Mouse (Mus musculus): ENCODE results near the gene Gm20696. TPM values are rescaled to one million over a fixed set of nuclear protein-coding genes. Genes with fewer than 3 reads are reported as not detected.

Gene Gm20696
- polyA plus RNA-seq, 1 experiment from 2014 or later: 0.03 TPM

GRCm38 (mm10) chr6:99677325-99677724, 10.7 kb upstream of the Gm20696 start:
- Histone ChIP-seq H3K79me2 (ENCODE audit: inconsistent target) (no peaks in the 10 kb centered on the region), H3K36me3 (ENCODE audit: inconsistent target) (no peaks in the 10 kb centered on the region), H3K4me3 (ENCODE audit: inconsistent target) (no peak overlapping the region), H3K27ac (no peak overlapping the region)
- 82% methylated on average over 8 of the region's 8 CpGs for WGBS (ENCODE audit: missing documents)

DNA sequence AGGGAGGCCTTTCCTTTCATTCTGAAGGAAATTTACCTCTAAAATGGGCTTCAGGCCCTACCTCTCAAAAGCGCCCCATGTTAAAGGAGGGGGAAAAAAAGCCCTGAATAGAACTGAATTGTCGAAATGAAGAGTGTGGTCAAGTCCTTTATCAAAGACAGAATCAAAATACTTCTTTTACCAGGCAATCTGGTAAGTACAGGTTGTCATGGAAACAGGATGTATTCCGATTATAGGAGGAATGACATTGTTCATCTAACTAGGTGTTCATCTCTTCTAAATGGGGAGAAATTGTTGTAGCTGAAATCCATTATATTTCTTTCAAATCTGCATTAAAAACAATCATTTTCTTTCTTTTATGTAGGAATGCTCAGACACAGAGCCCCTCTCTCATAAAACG, 7.9 kb upstream of the Gm20696 start:
- 91% methylated on average over 4 of the region's 4 CpGs for WGBS (ENCODE audit: missing documents)

DNA sequence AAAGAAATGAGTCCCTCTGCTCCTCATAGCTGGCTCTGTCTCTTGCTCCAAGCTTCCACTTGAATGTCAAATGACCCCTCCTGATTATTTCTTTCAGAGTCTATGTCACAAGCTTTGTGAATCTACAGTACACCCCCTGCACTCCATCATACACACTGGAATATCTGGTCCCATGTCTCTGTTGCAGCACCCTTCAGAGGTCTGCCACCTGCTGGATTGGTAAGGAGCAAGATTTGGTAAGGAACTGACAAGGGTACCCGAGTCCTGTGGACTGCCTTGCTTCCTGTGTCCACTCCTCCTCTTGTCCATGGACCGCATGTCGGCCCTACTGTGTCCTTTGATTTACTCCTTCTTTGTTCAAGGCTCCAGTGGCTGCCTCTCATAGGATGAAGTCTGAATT, 5.2 kb upstream of the Gm20696 start:
- Histone ChIP-seq H3K79me2 (ENCODE audit: inconsistent target) (no peaks in the 10 kb centered on the region), H3K27ac (no peak overlapping the region), H3K4me3 (ENCODE audit: inconsistent target) (no peak overlapping the region), H3K36me3 (ENCODE audit: inconsistent target) (no peaks in the 10 kb centered on the region)
- 61% methylated on average over 3 of the region's 3 CpGs for WGBS (ENCODE audit: missing documents)

More for the DNA sequence above, 7.9 kb upstream of the Gm20696 start:
- no peaks in the 10 kb centered on the region for H3K79me2 ChIP-seq (ENCODE audit: inconsistent target)
- no peak overlapping the region for H3K4me3 ChIP-seq (ENCODE audit: inconsistent target)
- H3K27ac ChIP-seq: no peak overlapping the region
- H3K36me3 ChIP-seq (ENCODE audit: inconsistent target): no peaks in the 10 kb centered on the region

DNA sequence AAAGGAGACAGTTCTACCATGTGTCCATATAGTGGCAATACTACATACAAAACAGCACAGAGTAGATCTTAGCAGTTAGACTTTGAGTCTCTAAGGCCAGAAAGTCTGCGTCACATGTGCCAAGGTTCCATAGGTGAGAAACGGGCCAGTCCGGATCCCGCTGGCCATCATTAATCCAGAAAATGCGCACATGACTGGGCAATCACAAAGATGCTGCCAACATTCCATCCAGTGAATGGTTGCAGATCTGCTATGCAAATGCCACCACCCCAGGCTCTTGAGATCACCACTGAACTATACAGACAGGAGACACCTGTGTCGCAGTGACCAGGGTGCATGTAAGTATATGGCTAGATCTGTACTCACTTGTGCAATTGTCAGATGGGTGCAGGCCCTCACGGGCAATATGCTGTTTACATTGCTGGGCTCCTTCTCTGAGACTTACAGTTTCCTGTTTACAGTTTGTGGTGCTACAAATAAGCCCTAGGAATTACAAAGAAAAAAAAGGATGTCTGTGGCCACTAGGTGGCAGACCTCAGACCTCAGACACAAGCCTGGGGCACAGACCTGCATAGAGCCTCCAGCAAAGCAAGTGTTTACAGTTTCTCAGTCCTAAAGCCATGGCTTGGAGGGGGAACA, 4.0 kb upstream of the Gm20696 start:
- no peak overlapping the region for H3K4me3 ChIP-seq (ENCODE audit: inconsistent target)
- H3K36me3 ChIP-seq (ENCODE audit: inconsistent target): no peaks in the 10 kb centered on the region
- no peaks in the 10 kb centered on the region for H3K79me2 ChIP-seq (ENCODE audit: inconsistent target)
- no peak overlapping the region for H3K27ac ChIP-seq
- WGBS (ENCODE audit: missing documents): 84% methylated on average over 7 of the region's 7 CpGs

- WGBS (ENCODE audit: missing documents): 84% methylated on average over 4 of the region's 5 CpGs
- peaks cover 7% of the 10 kb centered on the region for H3K79me2 ChIP-seq (ENCODE audit: inconsistent target)
These were observed 3.1 kb upstream of the Gm20696 start for GRCm38 (mm10) chr6:99669481-99670325.

DNA sequence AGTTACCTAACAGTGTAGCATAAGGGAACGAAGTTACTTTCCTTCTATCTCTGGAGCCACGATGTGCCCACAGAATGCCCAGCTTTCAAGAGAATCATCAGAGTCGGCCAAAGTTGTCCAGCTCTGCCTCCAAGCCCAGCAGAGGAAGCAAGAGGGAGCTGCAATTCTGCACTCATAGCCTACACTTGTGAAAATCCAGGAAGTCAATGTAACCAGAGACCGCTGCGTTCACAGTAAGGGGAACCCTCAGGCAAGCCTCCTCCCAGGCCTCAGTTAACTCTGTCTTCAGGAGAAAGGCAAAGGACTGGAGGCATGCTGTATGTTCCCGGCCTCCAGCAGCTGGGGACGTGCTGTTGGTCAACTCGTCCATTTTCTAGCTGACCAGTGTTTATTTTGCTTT, 693 bp upstream of the Gm20696 start:
- Histone ChIP-seq H3K4me3 (ENCODE audit: inconsistent target) (peak overlapping the region; percentile 57), H3K27ac (peak overlapping the region; percentile 59), H3K79me2 (ENCODE audit: inconsistent target) (peaks cover 31% of the 10 kb centered on the region), H3K36me3 (ENCODE audit: inconsistent target) (no peaks in the 10 kb centered on the region)
- WGBS (ENCODE audit: missing documents): 3% methylated on average over 8 of the region's 8 CpGs

More at GRCm38 (mm10) chr6:99669481-99670325, 3.1 kb upstream of the Gm20696 start:
- no peak overlapping the region for H3K27ac ChIP-seq
- no peak overlapping the region for H3K4me3 ChIP-seq (ENCODE audit: inconsistent target)
- no peaks in the 10 kb centered on the region for H3K36me3 ChIP-seq (ENCODE audit: inconsistent target)

DNA sequence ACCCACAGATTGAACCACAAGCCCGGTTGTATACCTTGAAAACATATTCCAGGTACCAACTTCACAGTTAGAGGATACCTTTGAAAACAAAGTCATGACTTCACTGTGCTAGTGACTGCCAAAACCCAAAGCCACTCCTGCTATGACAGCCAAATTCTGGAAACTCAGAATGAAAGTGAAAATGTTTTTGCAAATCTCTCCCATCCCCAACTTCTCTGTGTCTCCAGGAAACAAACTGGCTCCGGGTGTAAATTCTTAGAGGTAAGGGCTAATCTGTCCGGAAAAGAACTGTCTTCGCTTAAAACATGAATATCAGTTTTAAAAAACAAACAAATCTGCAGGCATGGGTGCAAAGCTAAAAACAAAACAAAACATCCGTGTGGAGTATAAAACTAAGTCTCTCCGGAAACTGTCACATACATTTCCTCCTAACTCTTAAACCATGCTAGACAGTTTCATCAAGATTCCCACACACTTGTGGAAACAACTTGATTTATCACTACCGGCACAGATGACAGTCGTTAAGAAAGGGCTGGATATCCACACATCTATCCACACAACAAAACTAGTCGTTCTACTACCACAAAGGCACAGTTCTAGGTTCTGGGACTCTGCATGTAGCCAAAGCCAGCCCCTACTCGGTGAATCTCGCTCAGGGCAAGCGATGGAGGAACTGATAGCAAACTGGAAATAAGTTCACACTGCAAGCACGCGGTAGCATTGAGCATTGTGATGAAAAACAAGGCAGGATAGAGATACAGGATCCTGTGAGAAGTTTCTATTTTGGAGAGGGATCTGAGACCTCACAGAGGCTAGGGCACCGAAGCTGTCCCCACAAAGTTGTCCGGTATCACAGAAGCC, 910 bp downstream of the Gm20696 start:
- H3K36me3 ChIP-seq (ENCODE audit: inconsistent target): no peaks in the 10 kb centered on the region
- peaks cover 47% of the 10 kb centered on the region for H3K79me2 ChIP-seq (ENCODE audit: inconsistent target)
- H3K4me3 ChIP-seq (ENCODE audit: inconsistent target): peak overlapping the region; percentile 73
- WGBS (ENCODE audit: missing documents): 7% methylated on average over 16 of the region's 16 CpGs
- peak overlapping the region; percentile 47 for H3K27ac ChIP-seq

GRCm38 (mm10) chr6:99663232-99663631, 3.4 kb downstream of the Gm20696 start:
- Histone ChIP-seq H3K27ac (no peak overlapping the region), H3K4me3 (ENCODE audit: inconsistent target) (no peak overlapping the region)
- 92% methylated on average over 8 of the region's 8 CpGs for WGBS (ENCODE audit: missing documents)

GRCm38 (mm10) chr6:99660443-99660842, 6.2 kb downstream of the Gm20696 start:
- Histone ChIP-seq H3K4me3 (ENCODE audit: inconsistent target) (no peak overlapping the region), H3K79me2 (ENCODE audit: inconsistent target) (peaks cover 88% of the 10 kb centered on the region), H3K27ac (no peak overlapping the region), H3K36me3 (ENCODE audit: inconsistent target) (no peaks in the 10 kb centered on the region)
- 33% methylated on average over 3 of the region's 3 CpGs for WGBS (ENCODE audit: missing documents)

More at GRCm38 (mm10) chr6:99663232-99663631, 3.4 kb downstream of the Gm20696 start:
- Histone ChIP-seq H3K79me2 (ENCODE audit: inconsistent target) (peaks cover 71% of the 10 kb centered on the region), H3K36me3 (ENCODE audit: inconsistent target) (no peaks in the 10 kb centered on the region)

DNA sequence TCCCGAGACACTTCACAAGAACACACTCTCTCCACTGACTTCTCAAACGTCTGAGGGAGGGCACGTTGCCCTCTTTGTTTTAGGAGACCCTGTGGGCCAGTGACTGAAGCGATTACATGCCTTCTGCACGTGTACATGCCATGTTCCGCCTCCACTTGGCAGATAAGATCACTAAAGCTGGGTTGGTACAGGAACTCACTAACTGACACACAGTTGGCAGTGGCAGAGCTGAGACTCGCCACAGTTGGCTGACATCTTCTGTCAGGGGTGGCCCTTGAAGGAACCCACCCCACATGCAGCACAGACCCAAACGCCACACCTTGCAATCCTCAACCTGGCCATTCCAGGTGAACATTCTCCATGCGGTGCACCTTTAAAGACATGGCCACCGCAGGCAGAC, 8.0 kb downstream of the Gm20696 start:
- 54% methylated on average over 10 of the region's 10 CpGs for WGBS (ENCODE audit: missing documents)
- Histone ChIP-seq H3K79me2 (ENCODE audit: inconsistent target) (peaks cover 86% of the 10 kb centered on the region), H3K27ac (no peak overlapping the region), H3K36me3 (ENCODE audit: inconsistent target) (no peaks in the 10 kb centered on the region), H3K4me3 (ENCODE audit: inconsistent target) (no peak overlapping the region)

DNA sequence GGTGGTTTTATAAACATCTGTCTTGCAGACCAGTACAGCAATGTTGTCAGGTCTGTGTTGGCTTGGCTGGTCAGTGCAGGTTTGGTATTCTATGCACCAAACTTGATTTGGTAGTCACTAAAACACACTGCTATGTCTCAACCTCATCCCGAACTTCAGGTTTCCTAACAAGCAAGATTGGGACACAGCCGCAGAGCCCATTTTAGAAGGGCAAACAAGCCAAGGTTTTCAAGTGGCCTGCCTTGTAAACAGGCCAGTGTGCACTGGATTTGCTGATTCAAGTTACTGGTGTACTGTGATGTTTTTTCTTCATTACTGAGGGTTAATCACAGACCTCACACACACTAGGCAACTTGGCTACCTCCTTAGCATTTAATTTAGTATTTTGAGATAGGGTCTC, 10.5 kb downstream of the Gm20696 start:
- Histone ChIP-seq H3K4me3 (ENCODE audit: inconsistent target) (peak overlapping the region; percentile 34), H3K79me2 (ENCODE audit: inconsistent target) (peaks cover 75% of the 10 kb centered on the region), H3K27ac (peak overlapping the region; percentile 66), H3K36me3 (ENCODE audit: inconsistent target) (no peaks in the 10 kb centered on the region)
- WGBS (ENCODE audit: missing documents): 74% methylated on average over 2 of the region's 2 CpGs

DNA sequence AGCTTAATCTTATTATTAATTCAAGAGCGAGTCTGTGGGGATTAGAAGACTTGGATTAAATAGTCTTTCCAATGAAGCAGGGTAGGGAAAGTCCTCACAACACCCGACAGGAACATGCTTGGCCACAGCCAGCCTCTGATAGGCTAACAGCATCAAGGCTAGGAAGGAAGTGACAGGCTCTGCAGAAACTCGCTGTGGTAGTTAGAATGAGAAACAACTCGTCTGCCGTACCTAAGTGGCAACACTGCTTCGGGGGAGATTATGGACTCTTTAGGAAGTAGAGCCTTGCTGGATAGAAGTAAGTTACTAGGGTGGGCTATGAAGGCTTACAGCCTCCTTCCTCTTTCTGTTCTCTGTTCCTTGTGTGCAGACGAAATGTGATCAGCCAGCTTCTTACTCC, 11.1 kb downstream of the Gm20696 start:
- Histone ChIP-seq H3K79me2 (ENCODE audit: inconsistent target) (peaks cover 69% of the 10 kb centered on the region), H3K27ac (peak overlapping the region; percentile 66), H3K4me3 (ENCODE audit: inconsistent target) (peak overlapping the region; percentile 34), H3K36me3 (ENCODE audit: inconsistent target) (no peaks in the 10 kb centered on the region)
- 0% methylated on average over 7 of the region's 7 CpGs for WGBS (ENCODE audit: missing documents)

DNA sequence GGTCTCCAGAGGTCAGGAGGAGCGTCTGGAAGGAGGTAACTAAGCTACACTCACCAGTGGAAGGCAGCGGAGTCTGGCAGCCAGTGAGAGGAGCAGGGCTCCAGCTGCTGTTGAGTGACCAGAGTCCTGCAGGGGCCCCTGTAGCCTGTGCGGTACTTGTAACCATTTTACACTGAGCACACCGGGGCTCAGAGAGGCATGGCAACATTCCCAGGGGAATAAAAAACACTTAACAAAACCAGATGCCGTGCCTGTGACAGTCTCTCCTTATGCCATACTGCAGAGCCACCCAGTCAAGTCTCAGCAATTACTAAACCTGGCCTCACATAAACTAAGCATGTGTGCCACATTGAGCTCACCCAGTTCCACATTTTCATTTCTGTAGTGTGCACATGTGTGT, 12.3 kb downstream of the Gm20696 start:
- Histone ChIP-seq H3K4me3 (ENCODE audit: inconsistent target) (no peak overlapping the region), H3K36me3 (ENCODE audit: inconsistent target) (no peaks in the 10 kb centered on the region), H3K79me2 (ENCODE audit: inconsistent target) (peaks cover 57% of the 10 kb centered on the region), H3K27ac (no peak overlapping the region)
- WGBS (ENCODE audit: missing documents): 99% methylated on average over 5 of the region's 5 CpGs

DNA sequence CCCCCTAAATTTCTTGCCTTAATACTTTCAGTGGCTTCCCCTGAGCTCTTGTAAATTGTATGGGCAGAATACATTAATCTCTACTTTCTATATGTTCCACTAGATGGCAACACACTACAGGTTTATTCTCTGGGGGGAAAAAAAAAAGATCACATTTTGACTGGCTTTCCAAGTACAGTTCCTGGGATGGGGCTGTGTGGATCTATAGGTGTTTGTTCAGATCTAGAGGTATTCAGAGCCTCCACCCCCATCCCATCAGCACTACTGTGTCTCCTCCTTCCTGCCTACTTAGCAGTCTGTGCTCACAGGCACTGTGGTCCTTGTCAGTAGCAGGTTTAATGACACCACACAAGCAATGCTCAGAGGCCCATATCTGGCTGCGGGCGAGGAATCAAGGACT, 14.3 kb downstream of the Gm20696 start:
- WGBS (ENCODE audit: missing documents): 89% methylated on average over 2 of the region's 2 CpGs
- Histone ChIP-seq H3K79me2 (ENCODE audit: inconsistent target) (peaks cover 37% of the 10 kb centered on the region; the same call in 1 of the 2 replicates), H3K4me3 (ENCODE audit: inconsistent target) (no peak overlapping the region), H3K36me3 (ENCODE audit: inconsistent target) (no peaks in the 10 kb centered on the region), H3K27ac (no peak overlapping the region)
